8 mouse cellular contexts compared by ENCODE assay signal in the genomic region with DNA sequence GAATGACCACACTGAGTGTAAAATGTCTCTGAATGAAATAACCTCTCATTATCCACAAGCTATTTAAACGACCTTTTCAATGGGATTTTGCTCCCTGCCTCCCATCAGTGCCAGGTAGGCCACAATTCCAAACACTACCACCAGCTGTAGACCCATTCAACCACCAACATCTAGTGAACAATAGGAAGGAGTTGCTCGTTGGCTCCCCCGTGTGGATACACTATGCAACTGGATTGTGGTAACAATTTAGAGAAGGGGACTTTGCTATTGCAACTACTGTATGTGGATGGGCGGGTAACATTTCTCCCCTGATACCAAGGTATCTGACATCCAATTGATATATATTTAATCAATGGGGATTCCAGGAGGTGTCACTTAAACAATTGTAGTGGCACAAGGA. TPM values are rescaled to one million over a fixed set of nuclear protein-coding genes. Genes with fewer than 3 reads are reported as not detected.
A peak's percentile ranks its signal among the peaks of the same experiment; 100 is the strongest.
DNase-seq lines count a peak whose midpoint lies in the region; ATAC-seq and TF ChIP-seq lines count a peak whose summit lies in the region.

No protein-coding gene starts in this region.

- no peak overlapping the region for H3K9ac ChIP-seq in intestine, postnatal 0 days (ENCODE audit: low read depth, low read length)
- no peak overlapping the region for H3K9ac ChIP-seq in intestine, embryonic 16.5 days (ENCODE audit: low read depth, low read length)
- no peak overlapping the region for H3K9ac ChIP-seq in neural tube, embryonic 11.5 days (ENCODE audit: low read length)

- 0 out of 2 replicates have a peak, but pooled peaks cover 2% of the 10 kb centered on the region for H3K4me1 ChIP-seq in intestine, postnatal 0 days (replicated peaks; ENCODE audit: control insufficient read depth, insufficient read depth, low read length)
- H3K4me1 ChIP-seq in intestine, embryonic 16.5 days (ENCODE audit: control insufficient read depth, insufficient read depth, low read length), result no peaks in the 10 kb centered on the region
- no peaks in the 10 kb centered on the region for H3K4me1 ChIP-seq in G1E (ENCODE audit: insufficient read depth, low read depth, low read length)
- H3K4me1 ChIP-seq in neural tube, embryonic 11.5 days (ENCODE audit: control insufficient read depth, insufficient read depth, low read length), result no peaks in the 10 kb centered on the region

- peak; percentile 56 for DNase-seq in G1E (ENCODE audit: low spot score)
- DNase-seq in c-Kit-positive CD71-negative TER-119-negative erythroid progenitor cells, embryonic 14.5 days (ENCODE audit: low read depth), result peak; percentile 39
- DNase-seq in frontal cortex, postnatal 36 days (ENCODE audit: low spot score in 2 of 2), result peak; percentile 53 to 64
- peak; percentile 43 to 82 for DNase-seq in layer of hippocampus, postnatal 25 days (ENCODE audit: extremely low spot score in 1 of 2, low spot score in 1 of 2)
- peak; percentile 44 for DNase-seq in neural tube, embryonic 11.5 days (ENCODE audit: low spot score)
- DNase-seq in thymus, postnatal 0 days (ENCODE audit: low spot score), result peak; percentile 61

- no peaks in the 10 kb centered on the region for H3K27me3 ChIP-seq in intestine, postnatal 0 days (replicated peaks; ENCODE audit: control insufficient read depth, insufficient read depth, low read length)
- H3K27me3 ChIP-seq in intestine, embryonic 16.5 days (replicated peaks; ENCODE audit: control insufficient read depth, insufficient read depth, low read length), result no peaks in the 10 kb centered on the region
- H3K27me3 ChIP-seq in G1E (ENCODE audit: insufficient read depth, low read length), result no peaks in the 10 kb centered on the region
- H3K27me3 ChIP-seq in neural tube, embryonic 11.5 days (ENCODE audit: control insufficient read depth, insufficient read depth, low read length), result no peaks in the 10 kb centered on the region

- TF ChIP-seq CTCF in intestine, postnatal 0 days (IDR thresholded peaks at IDR 0.05; ENCODE audit: low read depth), result peak; percentile 92
- peak; percentile 74 for TF ChIP-seq CTCF in G1E (IDR thresholded peaks at IDR 0.05; ENCODE audit: low read depth, low read length)

- H3K4me3 ChIP-seq in intestine, postnatal 0 days (ENCODE audit: low read depth, low read length), result no peak overlapping the region
- H3K4me3 ChIP-seq in intestine, embryonic 16.5 days (ENCODE audit: low read length), result no peak overlapping the region
- no peak overlapping the region for H3K4me3 ChIP-seq in G1E (ENCODE audit: low read depth, low read length)
- H3K4me3 ChIP-seq in neural tube, embryonic 11.5 days (ENCODE audit: low read depth, low read length), result no peak overlapping the region

- WGBS in intestine, postnatal 0 days, result 39% methylated on average over 4 of the region's 4 CpGs
- 41% methylated on average over 4 of the region's 4 CpGs for WGBS in intestine, embryonic 16.5 days
- WGBS in neural tube, embryonic 11.5 days, result 36% methylated on average over 4 of the region's 4 CpGs

- no peak overlapping the region for H3K27ac ChIP-seq in intestine, postnatal 0 days (ENCODE audit: low read depth, low read length)
- H3K27ac ChIP-seq in intestine, embryonic 16.5 days (ENCODE audit: low read length), result no peak overlapping the region
- no peak overlapping the region for H3K27ac ChIP-seq in neural tube, embryonic 11.5 days (ENCODE audit: low read depth, low read length)

- H3K9me3 ChIP-seq in intestine, postnatal 0 days (ENCODE audit: control insufficient read depth), result no peaks in the 10 kb centered on the region
- no peaks in the 10 kb centered on the region for H3K9me3 ChIP-seq in intestine, embryonic 16.5 days (ENCODE audit: control insufficient read depth, low read length)
- H3K9me3 ChIP-seq in G1E (replicated peaks), result no peaks in the 10 kb centered on the region
- H3K9me3 ChIP-seq in neural tube, embryonic 11.5 days (ENCODE audit: control insufficient read depth, low read length), result no peaks in the 10 kb centered on the region

- no peaks in the 10 kb centered on the region for H3K36me3 ChIP-seq in intestine, postnatal 0 days (ENCODE audit: control insufficient read depth, insufficient read depth)
- no peaks in the 10 kb centered on the region for H3K36me3 ChIP-seq in intestine, embryonic 16.5 days (ENCODE audit: control insufficient read depth, insufficient read depth, low read length)
- H3K36me3 ChIP-seq in G1E (replicated peaks), result no peaks in the 10 kb centered on the region
- no peaks in the 10 kb centered on the region for H3K36me3 ChIP-seq in neural tube, embryonic 11.5 days (ENCODE audit: control insufficient read depth, insufficient read depth, low read length)

- no peak overlapping the region for H3K4me2 ChIP-seq in intestine, postnatal 0 days (replicated peaks; ENCODE audit: low read depth)
- no peak overlapping the region for H3K4me2 ChIP-seq in intestine, embryonic 16.5 days (ENCODE audit: low read depth, low read length)
- no peak overlapping the region for H3K4me2 ChIP-seq in neural tube, embryonic 11.5 days (ENCODE audit: low read depth)

- ATAC-seq in intestine, postnatal 0 days, result peak; percentile 31; the same call in 1 of the 2 replicates
- ATAC-seq in intestine, embryonic 16.5 days, result no peak
- no peak for ATAC-seq in G1E (ENCODE audit: extremely low read depth, insufficient number of reproducible peaks, low FRiP score, poor library complexity, severe bottlenecking)
- ATAC-seq in neural tube, embryonic 11.5 days (ENCODE audit: insufficient read depth, low FRiP score, low TSS enrichment), result no peak

RNA-seq across cellular contexts. Expression of a gene that starts 31.2 kb away (rescaled TPM):
- 0.31 TPM in 1 of 2 replicates, not detected in the other for polyA plus RNA-seq in intestine, postnatal 0 days (2015; fragmentation: Nextera tagmentation; extraction: Ambion mirVana)
- polyA plus RNA-seq in intestine, embryonic 16.5 days (2015; fragmentation: Nextera tagmentation; extraction: Ambion mirVana), result 0.92 and 1.0 TPM in 2 replicates
- total RNA-seq in G1E (2014; fragmentation: Nextera tagmentation) (not detected in 2 replicates), G1E (2017) (not detected in 2 replicates)
- not detected in 2 replicates for polyA plus RNA-seq in G1E (2012)
- total RNA-seq in layer of hippocampus, postnatal 25 days (2021), result under 1 TPM in 1 of 2 experiments, not detected in 1; 0.94 TPM
- polyA plus RNA-seq in neural tube, embryonic 11.5 days (2014; fragmentation: Nextera tagmentation; extraction: Ambion mirVana), result 5.3 and 7.2 TPM in 2 replicates
- polyA plus RNA-seq in thymus, postnatal 0 days (2015; fragmentation: Nextera tagmentation; extraction: Ambion mirVana), result 2.5 and 3.5 TPM in 2 replicates

RNA-seq across cellular contexts. Expression of a gene that starts 47.4 kb away (rescaled TPM):
- polyA plus RNA-seq in intestine, postnatal 0 days (2015; fragmentation: Nextera tagmentation; extraction: Ambion mirVana), result 32.9 and 33.1 TPM in 2 replicates
- 28.0 and 28.8 TPM in 2 replicates for polyA plus RNA-seq in intestine, embryonic 16.5 days (2015; fragmentation: Nextera tagmentation; extraction: Ambion mirVana)
- total RNA-seq in G1E (2014; fragmentation: Nextera tagmentation) (not detected in 2 replicates), G1E (2017) (0.33 TPM in 1 of 2 replicates, not detected in the other)
- polyA plus RNA-seq in G1E (2012), result not detected in 2 replicates
- 1 to 10 TPM; 3.7 to 5.2 TPM for total RNA-seq in layer of hippocampus, postnatal 25 days (2021)
- polyA plus RNA-seq in neural tube, embryonic 11.5 days (2014; fragmentation: Nextera tagmentation; extraction: Ambion mirVana), result 4.1 and 4.9 TPM in 2 replicates
- polyA plus RNA-seq in thymus, postnatal 0 days (2015; fragmentation: Nextera tagmentation; extraction: Ambion mirVana), result 8.8 and 9.4 TPM in 2 replicates
